Mouse (Mus musculus) MEL (cell line): ENCODE results near the gene Ptgir. TPM values are rescaled to one million over a fixed set of nuclear protein-coding genes. Genes with fewer than 3 reads are reported as not detected.

Experiments used
- DNase-seq: peaks from one replicate; pipeline ENCODE4 v3.0.0; 2011; ENCODE audit warnings: low read depth, low spot score
- H3K27ac ChIP-seq: 2 replicates; pipeline ENCODE4 v1.5.1; 2012; ENCODE audit warnings: low read depth, mild to moderate bottlenecking, control low read depth, low read length, moderate library complexity; ENCODE audit not compliant: control insufficient read depth
- H3K27me3 ChIP-seq, 2 experiments: fragments of 150-350 bp in 1 of 2; sonication (generic) in 1 of 2; 2 replicates each; pipeline ENCODE4 v1.6.1; 2012; ENCODE audit warnings: low read length in 2 of 2, mild to moderate bottlenecking in 2 of 2, improper control_type of control experiment in 1 of 2, moderate library complexity in 1 of 2; ENCODE audit not compliant: insufficient read depth in 2 of 2, control insufficient read depth in 1 of 2
- H3K36me3 ChIP-seq, 2 experiments: 2 replicates each; pipeline ENCODE4 v1.6.1; 2012 to 2014; ENCODE audit warnings: low read length in 2 of 2, improper control_type of control experiment in 1 of 2, inconsistent platforms in 1 of 2, mild to moderate bottlenecking in 1 of 2; ENCODE audit not compliant: insufficient read depth in 2 of 2, control insufficient read depth in 1 of 2
- H3K4me1 ChIP-seq, 2 experiments: fragments of 150-350 bp in 1 of 2; sonication (generic) in 1 of 2; 2 replicates each; pipeline ENCODE4 v1.6.1; 2012; ENCODE audit warnings: low read length in 2 of 2, improper control_type of control experiment in 1 of 2, mild to moderate bottlenecking in 1 of 2; ENCODE audit not compliant: insufficient read depth in 2 of 2, control insufficient read depth in 1 of 2
- H3K4me3 ChIP-seq, 2 experiments: fragments of 150-350 bp in 1 of 2; sonication (generic) in 1 of 2; 2 replicates each; pipeline ENCODE4 v1.5.1; 2012; ENCODE audit warnings: low read depth in 2 of 2, low read length in 2 of 2, mild to moderate bottlenecking in 2 of 2, moderate library complexity in 2 of 2, control low read depth in 1 of 2, improper control_type of control experiment in 1 of 2; ENCODE audit not compliant: control insufficient read depth in 1 of 2, insufficient read depth in 1 of 2
- H3K79me2 ChIP-seq: 2 replicates; pipeline ENCODE4 v1.6.1; 2012; ENCODE audit warnings: mild to moderate bottlenecking, low read length, moderate library complexity; ENCODE audit not compliant: control insufficient read depth, poor library complexity, insufficient read depth
- H3K9ac ChIP-seq: 2 replicates; pipeline ENCODE4 v1.6.1; 2012; ENCODE audit warnings: low read depth, mild to moderate bottlenecking, control low read depth, low read length, moderate library complexity; ENCODE audit not compliant: control insufficient read depth, poor library complexity, severe bottlenecking
- H3K9me3 ChIP-seq: fragments of 150-350 bp; sonication (generic); replicated peaks from 2 replicates; pipeline ENCODE4 v1.6.1; 2012; ENCODE audit warnings: mild to moderate bottlenecking, low read length, improper control_type of control experiment, moderate library complexity; ENCODE audit not compliant: insufficient read depth
- BHLHE40 ChIP-seq: IDR thresholded peaks from 2 replicates; pipeline ENCODE4 v1.6.1; 2012; ENCODE audit warnings: low read depth, mild to moderate bottlenecking, inconsistent platforms, low read length, improper control_type of control experiment, borderline replicate concordance
- ELF1 ChIP-seq: IDR thresholded peaks from 2 replicates; pipeline ENCODE4 v1.6.1; 2014; ENCODE audit warnings: low read depth, mild to moderate bottlenecking, inconsistent platforms, low read length, improper control_type of control experiment, moderate library complexity
- EP300 ChIP-seq, 2 experiments: IDR thresholded peaks; 2 replicates each; pipeline ENCODE4 v1.6.1; 2011; ENCODE audit warnings: improper control_type of control experiment in 2 of 2, low read length in 2 of 2, low read depth in 1 of 2, mild to moderate bottlenecking in 1 of 2
- ETS1 ChIP-seq: IDR thresholded peaks from 2 replicates; pipeline ENCODE4 v1.6.1; 2012; ENCODE audit warnings: low read depth, mild to moderate bottlenecking, inconsistent platforms, low read length, improper control_type of control experiment, moderate library complexity
- GABPA ChIP-seq: IDR thresholded peaks from 2 replicates; pipeline ENCODE4 v1.6.1; 2012; ENCODE audit warnings: low read depth, mild to moderate bottlenecking, inconsistent platforms, low read length, improper control_type of control experiment, moderate library complexity
- HCFC1 ChIP-seq: IDR thresholded peaks from 2 replicates; pipeline ENCODE4 v1.6.1; 2012; ENCODE audit warnings: low read depth, mild to moderate bottlenecking, inconsistent platforms, low read length, improper control_type of control experiment, moderate library complexity
- JUND ChIP-seq: IDR thresholded peaks from 2 replicates; pipeline ENCODE4 v1.6.1; 2011; ENCODE audit warnings: low read depth, mild to moderate bottlenecking, improper control_type of control experiment, low read length
- MAFK ChIP-seq: IDR thresholded peaks from 2 replicates; pipeline ENCODE4 v1.6.1; 2011; ENCODE audit warnings: low read depth, mild to moderate bottlenecking, low read length, improper control_type of control experiment, borderline replicate concordance
- MAX ChIP-seq: IDR thresholded peaks from 2 replicates; pipeline ENCODE4 v1.6.1; 2011; ENCODE audit warnings: low read length, improper control_type of control experiment
- MAZ ChIP-seq: IDR thresholded peaks from 2 replicates; pipeline ENCODE4 v1.6.1; 2012; ENCODE audit warnings: low read depth, mild to moderate bottlenecking, inconsistent platforms, low read length, improper control_type of control experiment
- MEF2A ChIP-seq: IDR thresholded peaks from 2 replicates; pipeline ENCODE4 v1.6.1; 2014; ENCODE audit warnings: low read depth, mild to moderate bottlenecking, inconsistent platforms, low read length, improper control_type of control experiment; ENCODE audit not compliant: poor library complexity, insufficient replicate concordance, severe bottlenecking; ENCODE audit errors: extremely low read depth
- MXI1 ChIP-seq: IDR thresholded peaks from 2 replicates; pipeline ENCODE4 v1.6.1; 2011; ENCODE audit warnings: mild to moderate bottlenecking, low read depth, low read length, improper control_type of control experiment
- MYC ChIP-seq: IDR thresholded peaks from 2 replicates; pipeline ENCODE4 v1.6.1; 2011; ENCODE audit warnings: low read depth, mild to moderate bottlenecking, low read length, improper control_type of control experiment, moderate library complexity
- NELFE ChIP-seq: IDR thresholded peaks from 2 replicates; pipeline ENCODE4 v1.6.1; 2011; ENCODE audit warnings: low read depth, low read length, improper control_type of control experiment
- NRF1 ChIP-seq: IDR thresholded peaks from 2 replicates; pipeline ENCODE4 v1.6.1; 2014; ENCODE audit warnings: low read depth, mild to moderate bottlenecking, inconsistent platforms, low read length, improper control_type of control experiment, moderate library complexity; ENCODE audit not compliant: poor library complexity, insufficient read depth, severe bottlenecking
- POLR2AphosphoS5 ChIP-seq: IDR thresholded peaks from 2 replicates; pipeline ENCODE4 v1.6.1; 2012; ENCODE audit warnings: low read depth, borderline replicate concordance, mild to moderate bottlenecking, inconsistent platforms, low read length, moderate library complexity, mixed read lengths
- SIN3A ChIP-seq: IDR thresholded peaks from 2 replicates; pipeline ENCODE4 v1.6.1; 2012; ENCODE audit warnings: low read length, improper control_type of control experiment, inconsistent platforms
- TBP ChIP-seq: IDR thresholded peaks from 2 replicates; pipeline ENCODE4 v1.8.0; 2011; ENCODE audit warnings: low read depth, low read length, improper control_type of control experiment
- USF1 ChIP-seq: IDR thresholded peaks from 2 replicates; pipeline ENCODE4 v1.6.1; 2014; ENCODE audit warnings: low read depth, mild to moderate bottlenecking, inconsistent platforms, low read length, improper control_type of control experiment, moderate library complexity
- USF2 ChIP-seq, 2 experiments: IDR thresholded peaks; 2 replicates each; pipeline ENCODE4 v1.6.1; 2011 to 2012; ENCODE audit warnings: improper control_type of control experiment in 2 of 2, low read length in 2 of 2, borderline replicate concordance in 1 of 2, inconsistent platforms in 1 of 2, low read depth in 1 of 2, mild to moderate bottlenecking in 1 of 2; ENCODE audit not compliant: insufficient read depth in 1 of 2
- ZC3H11A ChIP-seq: IDR thresholded peaks from 2 replicates; pipeline ENCODE4 v1.6.1; 2012; ENCODE audit warnings: low read depth, mild to moderate bottlenecking, inconsistent platforms, low read length, improper control_type of control experiment
- ZNF384 ChIP-seq: IDR thresholded peaks from 2 replicates; pipeline ENCODE4 v1.6.1; 2012; ENCODE audit warnings: low read depth, mild to moderate bottlenecking, inconsistent platforms, low read length, improper control_type of control experiment
- polyA plus RNA-seq, 2 experiments: library from polyadenylated mRNA; stranded (reverse) in 1 of 2; unstranded in 1 of 2; fragments of >175 nt in 1 of 2; fragments of >200 nt in 1 of 2; gene quantifications; 2 replicates each; pipeline versions ENCODE4 v1.2.1 to v1.2.4; 2012; ENCODE audit warnings: low replicate concordance in 2 of 2, low read depth in 1 of 2; ENCODE audit not compliant: insufficient read length in 2 of 2, insufficient read depth in 1 of 2, missing spikeins in 1 of 2
- total RNA-seq: library from RNA; depleted of rRNA; stranded (reverse); fragments of 300-350 nt; gene quantifications from 2 replicates; pipeline ENCODE4 v1.2.3, GENCODE M21; 2012

Gene Ptgir
- total and polyA plus RNA-seq, 3 experiments: 22.8 to 23.7 TPM; not detected in 1

DNA sequence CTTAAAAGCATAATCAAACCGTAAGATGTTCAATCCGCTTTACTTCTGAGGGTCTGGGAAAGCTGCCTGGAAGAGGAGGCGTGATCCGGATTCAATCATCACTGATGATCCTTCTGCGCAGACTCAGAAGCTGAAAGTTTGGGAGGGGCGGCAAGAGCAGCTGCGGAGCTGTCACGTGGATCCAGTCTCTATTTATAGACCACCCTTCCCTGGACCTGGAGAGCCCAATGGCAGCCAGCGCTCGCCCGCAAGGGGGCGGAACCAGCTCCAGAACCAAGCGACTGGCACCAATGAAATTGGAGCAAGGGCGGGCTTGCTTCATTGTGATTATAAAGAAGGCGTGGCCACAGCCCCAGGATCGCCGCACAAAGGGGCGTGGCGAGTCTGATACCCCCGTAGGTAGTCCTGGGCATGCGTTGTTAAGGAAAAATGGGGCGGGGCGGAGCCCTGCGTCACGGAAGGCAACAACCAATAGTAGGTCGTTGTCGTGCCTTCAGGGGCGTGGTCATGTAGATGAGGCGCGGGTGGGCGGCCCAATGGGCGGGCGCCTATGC, 31.5 kb upstream of the Ptgir start:
- Histone ChIP-seq H3K9me3 (no peaks in the 10 kb centered on the region), H3K9ac (peak overlapping the region; percentile 15; the same call in 1 of the 2 replicates), H3K27ac (peak overlapping the region; percentile 11), H3K4me1 (no peaks in the 10 kb centered on the region; a peak in 1 of 4 replicates), H3K27me3 (no peaks in the 10 kb centered on the region), H3K4me3 (peak overlapping the region; percentile 47 to 50), H3K79me2 (no peaks in the 10 kb centered on the region; the same call in 1 of the 2 replicates), H3K36me3 (peaks cover 0 to 4% of the 10 kb centered on the region in 2 experiments; a peak in 2 of 4 replicates)
- DNase-seq: peak; percentile 100
- TF ChIP-seq MXI1 (peak; percentile 89), MYC (peak; percentile 83), ETS1 (peak; percentile 50; the same call in 1 of the 2 replicates), MEF2A (peak; percentile 90), MAX (peak; percentile 87), ZNF384 (no peak), TBP (peak; percentile 78), POLR2AphosphoS5 (no peak), USF1 (peak; percentile 93), USF2 (IDR thresholded peaks at IDR 0.05; ENCODE audit: borderline replicate concordance in 1 of 2, insufficient read depth in 1 of 2, low read depth in 1 of 2, low read length in 2 of 2) (peak in 1 of 2 experiments; percentile 64; a peak in 2 of 4 replicates), NELFE (no peak), MAZ (peak; percentile 54; the same call in 1 of the 2 replicates), ZC3H11A (no peak), BHLHE40 (peak; percentile 85; the same call in 1 of the 2 replicates), HCFC1 (0 out of 2 replicates have a peak, but pooled peaks have one; percentile 48), SIN3A (peak; percentile 43), MAFK (no peak), ELF1 (0 out of 2 replicates have a peak, but pooled peaks have one; percentile 34), NRF1 (peak; percentile 80), JUND (no peak), EP300 (IDR thresholded peaks at IDR 0.05; ENCODE audit: low read depth in 1 of 2, low read length in 2 of 2) (no peak), GABPA (no peak)
